In genomic region chr16:11323324-11324051, GRCm38 (mm10) we compare ENCODE assay signal across 8 mouse cellular contexts. TPM values are rescaled to one million over a fixed set of nuclear protein-coding genes. Genes with fewer than 3 reads are reported as not detected.
DNase-seq lines count a peak whose midpoint lies in the region; ATAC-seq and TF ChIP-seq lines count a peak whose summit lies in the region.

No protein-coding gene starts in this region.

- TF ChIP-seq CTCF in forebrain, postnatal 0 days (IDR thresholded peaks at IDR 0.05; ENCODE audit: low read depth), result no peak
- TF ChIP-seq CTCF in olfactory bulb, adult 2 months (IDR thresholded peaks at IDR 0.05; ENCODE audit: insufficient read depth, low read depth, low read length), result no peak

- H3K4me3 ChIP-seq in brown adipose tissue, adult 24 weeks (ENCODE audit: insufficient read depth, low read depth, low read length), result peak overlapping the region; percentile 80
- peak overlapping the region; percentile 81 for H3K4me3 ChIP-seq in forebrain, postnatal 0 days (ENCODE audit: low read depth, low read length)
- H3K4me3 ChIP-seq in liver, embryonic 15.5 days (replicated peaks), result peak overlapping the region; percentile 90
- peak overlapping the region; percentile 63 for H3K4me3 ChIP-seq in olfactory bulb, adult 2 months (ENCODE audit: insufficient read depth, low read depth, low read length)

- whole genome bisulfite sequencing in forebrain, postnatal 0 days, result 4% methylated on average over 17 of the region's 17 CpGs
- WGBS in liver, embryonic 15.5 days (ENCODE audit: insufficient replicate concordance), result 8% methylated on average over 17 of the region's 17 CpGs
- 1% methylated on average over 17 of the region's 17 CpGs for WGBS in olfactory bulb, adult 2 months

- no peaks in the 10 kb centered on the region for H3K9me3 ChIP-seq in forebrain, postnatal 0 days (ENCODE audit: low read length)
- H3K9me3 ChIP-seq in liver, embryonic 15.5 days (replicated peaks), result no peaks in the 10 kb centered on the region

- peak overlapping the region; percentile 78 for H3K4me2 ChIP-seq in forebrain, postnatal 0 days (ENCODE audit: low read depth)
- peak overlapping the region; percentile 92 for H3K4me2 ChIP-seq in liver, embryonic 15.5 days

- peak; percentile 41 for DNase-seq in adrenal gland, adult 2 months
- no peak for DNase-seq in adrenal gland, adult 8-10 months
- DNase-seq in A20 (ENCODE audit: low read depth, low spot score), result peak; percentile 57
- DNase-seq in forebrain, postnatal 0 days, result peak; percentile 36
- peak; percentile 62 for DNase-seq in kidney, adult 18-20 months

- no peaks in the 10 kb centered on the region for H3K4me1 ChIP-seq in brown adipose tissue, adult 24 weeks (ENCODE audit: control insufficient read depth, insufficient read depth, insufficient read length, low read length)
- H3K4me1 ChIP-seq in forebrain, postnatal 0 days (ENCODE audit: insufficient read depth), result no peaks in the 10 kb centered on the region; the same call in 1 of the 2 replicates
- peaks cover 20% of the 10 kb centered on the region for H3K4me1 ChIP-seq in liver, embryonic 15.5 days (replicated peaks)
- peaks cover 6% of the 10 kb centered on the region; the same call in 1 of the 2 replicates for H3K4me1 ChIP-seq in olfactory bulb, adult 2 months (ENCODE audit: control insufficient read depth, insufficient read depth, low read length)

- TF ChIP-seq POLR2A in olfactory bulb, adult 2 months (IDR thresholded peaks at IDR 0.05; ENCODE audit: insufficient read depth, low read depth, low read length), result no peak

- no peaks in the 10 kb centered on the region for H3K27me3 ChIP-seq in forebrain, postnatal 0 days (ENCODE audit: insufficient read depth, low read length)
- no peaks in the 10 kb centered on the region for H3K27me3 ChIP-seq in liver, embryonic 15.5 days

- H3K9ac ChIP-seq in forebrain, postnatal 0 days, result peak overlapping the region; percentile 69
- peak overlapping the region; percentile 87 for H3K9ac ChIP-seq in liver, embryonic 15.5 days

- H3K27ac ChIP-seq in brown adipose tissue, adult 24 weeks (replicated peaks; ENCODE audit: low read depth, low read length), result peak overlapping the region; percentile 33
- peak overlapping the region; percentile 92 for H3K27ac ChIP-seq in forebrain, postnatal 0 days (ENCODE audit: low read depth, low read length)
- H3K27ac ChIP-seq in liver, embryonic 15.5 days (replicated peaks), result peak overlapping the region; percentile 87
- H3K27ac ChIP-seq in olfactory bulb, adult 2 months (ENCODE audit: insufficient read depth, low read depth, low read length), result peak overlapping the region; percentile 5

- no peaks in the 10 kb centered on the region for H3K36me3 ChIP-seq in forebrain, postnatal 0 days (ENCODE audit: insufficient read depth)
- no peaks in the 10 kb centered on the region for H3K36me3 ChIP-seq in liver, embryonic 15.5 days (replicated peaks)

- ATAC-seq in forebrain, postnatal 0 days, result no peak
- peak; percentile 41 for ATAC-seq in liver, embryonic 15.5 days (ENCODE audit: insufficient read depth)

RNA-seq across cellular contexts. Expression of gene Snx29, which starts 0.8 kb away (rescaled TPM):
- 10 to 100 TPM; 16.8 to 19.4 TPM for total RNA-seq in adrenal gland, adult 2 months (2021)
- 4.8 and 6.5 TPM in 2 replicates for polyA plus RNA-seq in adrenal gland, adult 2 months (2012; rRNA removed)
- 10 to 100 TPM; 17.2 to 35.2 (median 21.6) TPM for total RNA-seq in adrenal gland, adult 8-10 months (2022)
- polyA plus RNA-seq in brown adipose tissue, adult 24 weeks (2012; ENCODE audit: insufficient read depth, insufficient read length, missing spikeins), result 1.7 and 3.6 TPM in 2 replicates
- total RNA-seq in forebrain, postnatal 0 days (2014; rRNA removed), result 17.7 and 20.6 TPM in 2 replicates
- polyA plus RNA-seq in forebrain, postnatal 0 days (2015; fragmentation: Nextera tagmentation; extraction: Ambion mirVana), result 2.2 and 5.8 TPM in 2 replicates
- polyA plus RNA-seq in liver, embryonic 15.5 days (2015; fragmentation: Nextera tagmentation; extraction: Ambion mirVana), result 4.0 and 4.1 TPM in 2 replicates
- not detected in 2 replicates for polyA plus RNA-seq in olfactory bulb, adult 2 months (2012; ENCODE audit: insufficient read depth, insufficient read length, low replicate concordance, missing spikeins)

RNA-seq across cellular contexts. Expression of gene Tnfrsf17, which starts 9.9 kb away (rescaled TPM):
- total RNA-seq in adrenal gland, adult 2 months (2021), result not detected
- polyA plus RNA-seq in adrenal gland, adult 2 months (2012; rRNA removed), result not detected in 2 replicates
- under 1 TPM in 1 of 4 experiments, not detected in 3; 0.89 TPM for total RNA-seq in adrenal gland, adult 8-10 months (2022)
- polyA plus RNA-seq in brown adipose tissue, adult 24 weeks (2012; ENCODE audit: insufficient read depth, insufficient read length, missing spikeins), result not detected in 2 replicates
- not detected in 2 replicates for total RNA-seq in forebrain, postnatal 0 days (2014; rRNA removed)
- polyA plus RNA-seq in forebrain, postnatal 0 days (2015; fragmentation: Nextera tagmentation; extraction: Ambion mirVana), result 0.18 and 0.19 TPM in 2 replicates
- polyA plus RNA-seq in liver, embryonic 15.5 days (2015; fragmentation: Nextera tagmentation; extraction: Ambion mirVana), result not detected in 2 replicates
- polyA plus RNA-seq in olfactory bulb, adult 2 months (2012; ENCODE audit: insufficient read depth, insufficient read length, low replicate concordance, missing spikeins), result not detected in 2 replicates

Comparison
In these comparisons a context has a peak if more than half of its experiments do, and no peak if none do; other contexts are left out.
1. H3K27ac ChIP-seq: peak in every context shown above with its lines; median percentile 92 in forebrain, postnatal 0 days; 87 in liver, embryonic 15.5 days; 33 in brown adipose tissue, adult 24 weeks; 5 in olfactory bulb, adult 2 months.